Mouse (Mus musculus) megakaryocyte-erythroid progenitor cell, adult 5-6 weeks (primary cell): ENCODE results near the gene Upp2. TPM values are rescaled to one million over a fixed set of nuclear protein-coding genes. Genes with fewer than 3 reads are reported as not detected.

Experiments
- ATAC-seq: replicated peaks from 2 replicates; pipeline ENCODE4 v1.8.0; 2016; ENCODE audit warnings: mild to moderate bottlenecking, inconsistent platforms; ENCODE audit not compliant: severe bottlenecking, poor library complexity, low FRiP score, low TSS enrichment
- total RNA-seq, 2 experiments: library from RNA; stranded (forward) in 1 of 2; stranded (reverse) in 1 of 2; fragments of 200-1000, 215-1000 nt in 1 of 2; fragments of >200 nt in 1 of 2; fragmentation: Nextera tagmentation in 1 of 2; gene quantifications; 2 replicates each; pipeline ENCODE4 v1.2.3; 2014 to 2017

The Upp2 gene
- total RNA-seq (2014; fragmentation: Nextera tagmentation) (not detected in 2 replicates), total RNA-seq (2017) (not detected in 2 replicates)

DNA sequence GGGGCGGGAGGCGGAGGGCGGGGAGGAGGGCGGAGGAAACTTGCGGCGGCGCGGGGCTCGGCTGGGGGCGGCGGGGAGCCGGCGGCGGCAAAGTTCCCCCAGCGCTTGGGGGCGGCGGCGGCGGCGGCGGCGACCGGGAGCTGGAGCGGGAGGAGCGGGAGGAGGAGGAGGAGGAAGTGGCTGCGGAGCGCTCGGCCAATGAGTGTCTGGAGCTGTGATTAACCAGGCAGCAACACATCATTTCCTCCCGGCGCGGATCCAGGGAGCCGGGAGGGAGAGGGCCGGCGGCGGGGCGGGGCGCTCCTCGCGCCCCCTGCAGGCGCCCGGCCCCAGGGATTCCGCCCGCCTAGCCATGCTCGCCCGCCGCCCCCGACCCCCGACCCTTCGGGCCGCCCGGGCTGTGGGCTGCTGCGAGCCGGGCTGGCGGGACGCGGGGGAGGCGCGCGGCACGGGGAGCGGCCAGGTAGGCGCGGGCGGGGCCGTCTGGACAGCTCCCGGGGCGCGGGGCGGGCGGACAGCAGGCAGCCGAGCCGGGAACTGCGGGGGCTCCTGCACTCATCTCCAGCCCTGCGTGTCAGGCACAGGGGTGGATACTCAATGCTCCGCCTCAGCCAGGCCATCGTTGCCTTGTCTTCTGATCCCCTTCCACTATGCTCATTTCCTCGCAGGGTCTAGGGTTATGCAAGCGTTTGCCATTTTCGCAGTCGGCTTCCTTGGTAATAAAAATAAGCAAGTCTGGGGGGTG lies at the start of gene Upp2, which contains the start of gene Acvr1:
Gene Upp2 (plus strand): TSS at position 233 of the 745 bp plus-strand sequence.
Gene Acvr1 (minus strand): TSS at position 92 of the 745 bp plus-strand sequence.
- ATAC-seq = peak; percentile 59

DNA sequence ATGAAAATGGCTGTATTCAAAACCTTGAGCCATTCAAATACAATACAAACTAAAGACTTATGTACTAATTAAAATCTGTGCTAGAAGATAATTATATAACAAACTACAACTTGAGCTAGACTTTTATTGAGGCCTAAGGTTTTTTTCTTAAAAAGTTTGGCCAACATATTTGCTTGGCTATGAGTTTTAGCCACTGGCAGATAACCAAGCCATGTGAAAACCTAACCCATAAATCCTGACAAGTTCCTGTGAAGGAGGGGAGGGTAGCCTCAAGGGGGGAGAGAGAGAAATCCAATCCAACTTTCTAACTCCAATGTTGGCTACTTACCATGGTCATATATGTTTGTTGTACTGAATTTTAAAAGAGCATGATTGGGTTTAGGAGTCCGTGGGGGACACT lies 48.6 kb upstream of the Upp2 start:
- no peak for ATAC-seq

DNA sequence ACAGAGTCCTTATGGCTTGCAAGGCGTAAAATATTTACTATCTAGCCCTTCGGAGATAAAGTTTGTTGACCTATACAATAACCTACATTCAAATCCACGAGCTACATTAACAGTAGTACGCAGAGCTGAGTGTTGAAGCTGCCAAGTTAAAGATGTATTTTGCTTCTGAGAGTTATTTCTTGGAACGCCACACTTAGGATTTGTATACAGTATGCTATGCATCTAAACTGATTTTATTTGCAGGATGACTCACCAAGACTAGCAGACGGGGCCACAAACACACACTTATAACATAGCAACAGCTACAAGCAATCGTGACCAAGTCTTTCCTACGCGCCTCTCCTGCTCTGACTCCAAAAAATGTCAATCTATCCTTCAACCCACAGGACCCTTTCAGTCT lies 46.4 kb upstream of the Upp2 start:
- no peak for ATAC-seq

DNA sequence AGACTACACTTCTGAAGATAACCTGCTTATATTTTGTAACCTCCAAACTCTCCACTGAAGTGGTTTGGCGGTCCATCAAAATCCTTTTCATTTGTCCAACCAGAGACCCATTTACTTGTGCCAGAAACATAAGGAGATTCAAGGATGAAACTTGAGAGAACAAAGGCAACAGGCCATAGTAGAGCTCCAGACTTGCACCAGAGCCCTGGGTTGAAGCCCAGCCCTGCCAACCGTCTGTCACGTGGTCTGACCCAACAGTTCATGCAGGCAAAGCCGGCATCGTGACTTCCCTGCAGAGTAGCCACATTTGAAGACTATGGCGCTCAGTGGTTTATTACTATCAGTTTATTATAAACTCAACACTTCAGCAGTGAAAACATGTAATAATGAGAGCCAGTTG lies 45.5 kb upstream of the Upp2 start:
- no peak for ATAC-seq

DNA sequence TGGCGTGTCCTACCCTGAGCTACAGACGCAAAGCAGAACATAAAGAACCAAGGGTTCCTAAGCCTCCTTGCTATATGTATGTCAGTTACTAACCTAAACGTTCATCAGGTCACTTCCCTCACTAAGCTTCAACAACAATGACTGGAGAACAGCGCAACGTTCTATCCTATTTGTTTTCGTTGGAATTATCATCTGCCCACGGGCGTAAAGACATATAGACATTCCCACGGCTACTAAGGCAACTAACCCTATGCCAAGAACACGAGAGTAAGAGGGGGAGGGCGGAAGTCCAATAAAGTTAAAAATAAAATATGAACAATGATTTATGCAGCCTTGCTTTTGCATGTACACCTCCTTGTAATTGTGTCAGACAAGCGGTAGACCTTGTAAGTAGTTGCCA lies 44.0 kb upstream of the Upp2 start:
- no peak for ATAC-seq

DNA sequence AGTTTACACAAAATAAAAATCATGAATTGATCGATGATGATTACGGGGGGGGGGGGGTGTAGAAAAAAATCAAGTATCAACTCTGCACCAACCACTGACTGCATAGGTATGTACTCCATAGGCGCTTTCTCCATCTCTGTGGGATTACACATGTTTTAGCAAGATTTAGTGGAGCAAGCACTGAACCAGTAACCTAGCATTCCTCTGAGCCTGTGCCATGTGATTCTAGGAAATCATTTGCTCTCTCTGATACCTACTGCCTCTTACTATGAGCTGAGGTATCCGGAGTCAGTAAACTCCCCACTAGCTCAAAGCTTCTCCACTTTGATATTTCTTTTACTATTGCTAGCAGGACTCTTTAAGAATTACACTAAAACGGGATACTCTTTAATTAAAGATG lies 43.2 kb upstream of the Upp2 start:
- ATAC-seq = no peak

DNA sequence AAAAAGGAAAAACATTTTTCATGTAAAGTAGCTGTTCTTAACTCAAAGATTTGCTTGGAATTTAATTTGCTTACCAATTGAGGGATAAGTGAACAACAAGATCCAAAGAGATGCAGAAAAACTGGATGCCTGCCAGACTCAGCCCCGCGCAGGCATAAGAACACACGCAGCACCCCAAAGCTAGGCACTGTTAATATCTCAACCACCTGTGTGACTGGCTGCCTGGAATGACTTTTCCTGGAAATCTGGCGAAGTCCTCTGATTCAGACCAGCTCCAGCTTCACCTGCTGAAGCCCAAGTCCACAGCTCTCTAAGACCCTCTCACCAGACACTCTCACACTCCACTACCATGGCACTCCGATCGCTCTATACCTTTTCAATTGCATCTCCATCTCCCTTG lies 42.7 kb upstream of the Upp2 start:
- ATAC-seq = no peak

DNA sequence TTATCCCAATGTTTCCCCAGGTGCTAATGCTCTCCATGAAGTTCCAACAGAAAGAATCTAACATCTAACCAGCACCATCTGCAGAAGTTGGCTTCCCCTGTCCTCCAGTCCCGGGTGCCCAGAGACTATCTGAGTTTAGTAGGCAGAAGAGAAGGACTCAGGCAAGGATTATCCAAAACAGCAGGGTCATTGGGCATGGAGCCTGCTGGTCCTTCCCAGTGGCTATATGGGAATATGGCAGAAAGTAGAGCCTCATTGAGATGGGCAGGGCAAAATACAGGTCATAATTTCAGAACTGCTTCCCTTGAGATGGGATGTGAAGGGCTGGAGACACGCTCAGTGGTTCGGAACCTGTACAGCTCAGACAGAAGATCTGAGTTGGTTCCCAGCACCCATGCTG lies 39.3 kb upstream of the Upp2 start:
- ATAC-seq = no peak

DNA sequence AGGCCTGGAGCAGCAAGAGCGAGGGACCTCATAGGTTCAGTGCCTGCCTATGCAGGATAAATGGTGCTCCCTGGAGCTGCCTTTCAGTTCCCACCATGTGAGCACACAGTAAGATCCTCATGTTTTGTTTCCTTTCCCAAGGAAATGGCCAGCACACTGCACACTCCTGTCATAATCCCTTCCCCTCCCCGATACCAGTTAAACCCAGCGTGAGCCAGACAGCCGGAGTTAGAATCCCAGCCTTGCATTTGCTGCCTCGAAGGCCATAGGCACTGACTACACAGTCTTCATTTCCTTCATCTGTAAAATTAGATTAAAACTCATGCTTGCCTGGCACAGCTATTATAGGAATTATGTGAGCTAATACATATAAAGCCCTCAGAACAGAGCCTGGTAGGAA lies 37.7 kb upstream of the Upp2 start:
- no peak for ATAC-seq

DNA sequence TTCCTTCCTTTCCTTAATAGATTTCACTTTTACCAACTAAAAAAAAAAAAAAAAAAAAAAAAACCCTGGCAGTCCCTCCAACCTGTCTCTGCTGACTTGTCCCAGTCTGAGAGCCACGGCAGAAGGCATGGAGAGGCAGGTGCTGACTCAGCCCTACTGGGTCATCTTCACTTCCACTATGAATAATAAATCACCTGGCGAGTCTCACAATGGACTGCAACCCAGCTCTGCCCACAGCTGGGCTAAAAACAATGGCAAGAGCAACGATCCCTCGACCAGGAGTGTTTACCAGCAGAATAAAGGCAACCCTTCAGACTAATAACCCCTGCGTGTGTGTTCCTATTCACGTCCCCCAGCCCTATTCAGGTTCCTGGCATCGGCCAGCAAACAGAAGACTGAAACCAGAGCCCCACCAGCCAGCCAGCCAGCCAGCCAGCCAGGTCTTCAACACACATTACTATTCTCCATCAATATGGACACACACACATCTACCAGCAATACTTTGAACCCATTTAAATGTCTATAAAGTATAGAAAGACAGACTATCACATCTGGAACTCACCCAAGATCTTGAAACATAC lies 37.1 kb upstream of the Upp2 start:
- no peak for ATAC-seq

DNA sequence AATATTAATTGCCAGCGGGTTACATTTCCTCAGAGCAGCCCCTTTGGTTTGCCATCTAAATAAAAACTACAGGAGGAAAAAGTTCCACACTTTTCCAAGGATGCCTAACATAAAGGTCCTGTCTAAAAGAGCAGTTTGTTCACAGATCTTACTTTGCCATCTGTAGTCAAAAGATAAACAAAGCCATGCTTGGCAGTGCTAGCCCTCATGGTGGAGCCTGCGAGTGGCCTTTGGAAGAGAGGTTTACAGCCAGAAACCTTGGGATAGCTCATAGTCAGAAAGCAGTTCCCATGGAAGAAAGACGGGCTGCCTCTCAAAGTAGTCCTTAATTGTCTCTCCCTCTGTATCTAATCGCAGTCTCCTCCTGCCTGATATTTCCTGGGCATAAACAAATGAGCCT lies 36.6 kb upstream of the Upp2 start:
- no peak for ATAC-seq

DNA sequence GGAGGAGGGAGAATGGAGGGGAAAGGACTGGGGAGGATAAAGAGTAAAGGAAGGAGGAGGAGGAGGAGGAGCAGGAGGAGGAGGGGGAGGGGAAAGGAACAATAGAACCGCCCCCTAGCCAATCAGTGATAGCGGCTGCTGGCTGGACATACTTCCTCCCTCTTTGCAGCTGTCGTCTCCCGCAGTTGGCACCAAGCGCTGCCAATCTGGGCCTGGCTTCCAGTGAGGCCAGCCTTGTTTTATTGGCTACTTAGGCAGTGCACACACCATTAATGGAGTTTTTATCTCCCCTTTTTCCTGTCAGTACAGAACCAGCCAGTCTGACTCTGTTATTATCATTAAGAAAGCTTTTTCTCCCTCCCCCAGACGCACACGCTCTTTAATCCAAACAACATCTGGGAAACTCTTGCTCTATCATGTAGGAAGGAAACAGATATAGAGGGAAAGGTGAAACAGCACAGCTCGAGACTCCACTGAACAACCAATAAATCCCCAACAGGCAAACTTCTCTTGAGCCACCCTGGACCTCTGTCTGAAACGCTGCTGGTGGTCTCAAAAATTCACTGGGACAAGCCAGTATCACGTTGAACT lies 34.7 kb upstream of the Upp2 start:
- peak; percentile 90 for ATAC-seq

DNA sequence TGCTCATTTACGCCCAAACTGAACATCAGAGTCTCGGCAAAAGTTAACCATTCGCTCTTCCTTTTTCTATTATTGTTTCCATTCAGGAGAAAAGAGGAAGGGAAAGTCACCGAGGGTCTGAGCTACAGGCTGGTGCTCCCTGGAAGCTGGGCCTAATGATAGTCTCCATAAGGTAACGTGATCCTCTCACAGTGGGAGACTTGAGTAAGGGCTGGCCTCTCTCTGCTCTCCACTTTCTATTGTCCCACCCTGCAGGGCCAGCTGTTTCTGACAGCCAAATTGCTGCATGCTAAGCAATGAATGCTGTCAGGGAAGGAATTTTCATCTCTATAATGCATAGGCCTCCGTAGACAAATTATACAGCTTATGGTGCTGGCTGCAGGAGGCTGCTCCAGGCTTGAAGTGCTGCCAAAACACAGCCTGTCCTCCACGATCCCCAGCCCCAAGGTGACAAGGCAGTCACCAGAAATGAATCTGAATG lies 33.5 kb upstream of the Upp2 start:
- no peak for ATAC-seq

DNA sequence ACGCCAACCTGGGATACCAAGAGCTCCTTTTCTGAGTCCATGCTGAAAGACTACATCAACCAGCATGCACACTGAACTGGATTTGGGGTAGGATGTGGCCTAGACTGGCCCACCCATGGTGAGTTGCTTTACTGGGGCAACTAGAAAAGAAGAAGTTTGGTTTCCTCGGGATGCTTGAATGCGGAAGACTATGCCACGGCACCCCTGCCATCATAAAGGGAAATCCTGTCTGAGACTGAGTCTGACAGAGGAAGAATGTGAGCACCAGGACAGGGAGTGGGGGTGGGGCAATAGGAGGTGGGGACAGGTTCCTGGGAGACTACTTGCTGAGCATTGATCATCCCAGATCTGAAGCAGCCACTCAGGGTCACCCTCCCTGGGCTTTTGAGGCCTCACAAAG lies 32.7 kb upstream of the Upp2 start:
- no peak for ATAC-seq

DNA sequence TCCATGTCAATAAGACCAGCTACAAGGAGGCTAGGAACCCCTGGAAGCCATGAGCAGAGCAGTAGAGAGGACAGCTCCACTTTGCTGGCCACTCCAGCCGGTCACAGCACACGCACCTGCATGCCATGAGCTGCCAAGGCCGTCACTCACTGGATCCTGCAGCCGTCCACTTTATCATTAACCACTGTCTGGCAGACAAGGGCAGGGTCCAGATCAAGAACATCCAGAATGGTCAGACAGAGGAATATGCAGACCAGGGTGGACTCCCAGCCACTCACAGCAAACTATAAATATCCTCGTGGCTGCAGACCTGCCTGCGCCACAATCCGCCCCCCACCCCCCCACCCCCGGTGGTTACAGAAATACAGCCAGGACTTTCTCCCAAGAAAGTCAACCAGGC lies 31.9 kb upstream of the Upp2 start:
- no peak for ATAC-seq

DNA sequence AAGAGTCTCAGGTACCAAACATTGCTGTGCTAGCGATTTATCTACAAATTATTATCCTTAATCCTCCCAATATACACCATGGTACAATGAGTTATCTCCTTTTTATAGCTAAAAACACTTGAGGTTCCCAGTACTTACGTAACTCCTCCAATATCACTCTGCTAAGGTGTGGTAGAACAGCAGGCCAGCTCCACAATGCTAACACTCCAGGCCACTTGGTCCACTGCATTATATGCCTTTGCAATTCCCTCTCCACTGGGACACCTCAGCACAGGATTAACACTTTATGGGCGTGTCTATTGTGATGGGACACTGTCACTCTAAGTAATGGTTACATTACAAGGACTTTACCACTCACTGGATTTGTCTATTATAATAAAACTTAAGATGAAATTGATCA lies 30.3 kb upstream of the Upp2 start:
- no peak for ATAC-seq

DNA sequence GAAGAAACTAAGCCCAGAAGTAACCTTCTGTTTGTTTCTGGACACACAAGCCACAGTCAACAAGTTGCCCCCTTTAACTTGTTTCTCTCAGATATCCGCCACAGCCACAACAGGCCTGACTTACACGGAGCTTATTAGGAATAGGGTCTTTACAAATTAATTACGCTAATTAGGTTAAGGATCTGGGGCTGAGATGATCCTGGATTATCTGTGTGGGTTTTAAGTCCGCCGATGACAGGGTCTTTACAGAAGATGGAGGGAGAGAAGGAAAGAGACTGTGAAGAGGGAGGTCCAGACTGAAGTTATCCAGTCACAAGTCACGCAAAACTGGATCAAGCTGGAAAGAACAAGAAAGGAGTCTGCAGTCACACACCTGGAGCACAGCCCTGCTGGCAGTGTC lies 28.9 kb upstream of the Upp2 start:
- no peak for ATAC-seq

DNA sequence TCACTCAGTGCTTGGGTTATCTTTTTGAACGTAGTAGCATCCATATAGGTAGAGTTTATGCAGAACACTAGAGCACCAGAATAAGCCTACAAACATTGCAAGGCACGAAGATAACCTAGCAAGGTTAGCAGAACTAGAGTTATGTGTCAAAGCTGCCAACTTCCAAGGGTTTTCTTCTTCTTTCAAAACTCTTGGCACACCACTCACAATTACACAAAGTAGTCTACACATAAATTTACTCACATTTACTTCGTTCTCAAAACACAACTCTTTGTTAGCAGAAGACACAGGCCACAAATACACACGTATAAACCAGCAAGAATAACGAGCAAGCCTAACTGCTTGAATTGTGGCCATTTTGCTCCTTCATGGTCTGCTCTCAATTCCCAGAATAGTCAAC lies 23.8 kb upstream of the Upp2 start:
- ATAC-seq = no peak

DNA sequence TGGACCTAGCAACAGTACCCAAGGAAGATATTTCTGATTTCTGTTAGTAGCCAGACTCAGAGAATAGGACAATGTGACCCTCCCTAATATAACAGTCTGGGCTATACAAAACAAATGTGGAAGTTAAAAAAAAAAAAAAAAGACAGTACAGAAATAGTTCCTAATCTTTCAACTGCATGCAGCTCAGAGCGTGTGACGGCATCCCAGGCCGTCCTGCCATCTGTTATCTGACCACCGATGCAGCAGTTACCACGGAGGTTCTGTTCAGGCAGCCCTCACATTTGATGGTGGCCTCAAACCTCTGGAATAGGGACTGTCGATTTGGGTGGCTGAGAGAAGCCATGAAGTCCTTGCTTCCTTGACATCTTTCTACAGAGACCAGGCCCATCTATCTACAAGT lies 22.7 kb upstream of the Upp2 start:
- peak; percentile 97 for ATAC-seq

DNA sequence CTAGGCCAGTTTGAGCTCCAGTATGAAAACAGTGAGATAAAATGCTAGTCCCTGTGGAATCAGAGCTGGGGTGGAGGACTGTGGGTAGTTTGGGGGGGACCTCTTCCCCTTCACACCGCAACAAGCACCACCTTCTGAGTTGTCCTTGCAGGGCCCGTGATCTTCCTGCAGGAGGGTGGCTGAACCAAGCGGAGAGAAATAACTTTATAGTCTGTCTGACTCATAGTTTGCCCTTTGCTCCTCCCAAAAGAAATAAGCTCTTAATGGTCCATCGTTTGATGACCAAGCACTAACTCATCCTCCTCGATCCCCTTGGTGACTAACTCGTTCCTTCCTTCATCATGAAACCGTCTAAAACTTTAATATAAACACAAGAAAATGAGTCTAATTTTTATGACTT lies 20.8 kb upstream of the Upp2 start:
- ATAC-seq = no peak

DNA sequence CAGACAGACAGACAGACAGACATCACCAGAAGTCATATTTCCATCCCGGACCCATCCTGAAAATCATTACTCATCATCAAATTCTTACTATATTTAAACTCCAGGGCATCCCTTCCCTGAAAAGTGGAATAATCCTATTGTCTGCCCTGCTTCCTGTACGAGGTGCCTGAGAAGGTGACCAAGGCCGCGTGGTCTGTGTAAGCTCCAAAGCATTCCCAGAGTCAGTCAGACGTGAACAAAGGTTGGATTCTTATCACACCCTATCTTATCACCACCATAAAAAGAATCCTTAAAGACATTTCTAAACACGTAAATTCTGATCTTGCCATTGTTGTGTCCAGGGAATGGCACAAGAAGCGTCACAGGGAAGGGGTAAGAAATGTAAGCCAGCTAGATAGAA lies 18.2 kb upstream of the Upp2 start:
- ATAC-seq = no peak
